Mouse (Mus musculus) brain, embryonic 18.5 days (tissue): ENCODE results near the gene Emc3.
A peak's percentile ranks its signal among the peaks of the same experiment; 100 is the strongest.

Source experiments
- DNase-seq: peaks from one replicate; pipeline ENCODE4 v3.0.0-alpha.2; 2012; ENCODE audit warnings: low read depth, low spot score

Emc3 gene

GRCm38 (mm10) chr6:113495071-113495675 is 36.3 kb downstream of the Emc3 start:
- DNase-seq: no peak

GRCm38 (mm10) chr6:113494258-113494788 is 37.1 kb downstream of the Emc3 start:
- no peak for DNase-seq

DNA sequence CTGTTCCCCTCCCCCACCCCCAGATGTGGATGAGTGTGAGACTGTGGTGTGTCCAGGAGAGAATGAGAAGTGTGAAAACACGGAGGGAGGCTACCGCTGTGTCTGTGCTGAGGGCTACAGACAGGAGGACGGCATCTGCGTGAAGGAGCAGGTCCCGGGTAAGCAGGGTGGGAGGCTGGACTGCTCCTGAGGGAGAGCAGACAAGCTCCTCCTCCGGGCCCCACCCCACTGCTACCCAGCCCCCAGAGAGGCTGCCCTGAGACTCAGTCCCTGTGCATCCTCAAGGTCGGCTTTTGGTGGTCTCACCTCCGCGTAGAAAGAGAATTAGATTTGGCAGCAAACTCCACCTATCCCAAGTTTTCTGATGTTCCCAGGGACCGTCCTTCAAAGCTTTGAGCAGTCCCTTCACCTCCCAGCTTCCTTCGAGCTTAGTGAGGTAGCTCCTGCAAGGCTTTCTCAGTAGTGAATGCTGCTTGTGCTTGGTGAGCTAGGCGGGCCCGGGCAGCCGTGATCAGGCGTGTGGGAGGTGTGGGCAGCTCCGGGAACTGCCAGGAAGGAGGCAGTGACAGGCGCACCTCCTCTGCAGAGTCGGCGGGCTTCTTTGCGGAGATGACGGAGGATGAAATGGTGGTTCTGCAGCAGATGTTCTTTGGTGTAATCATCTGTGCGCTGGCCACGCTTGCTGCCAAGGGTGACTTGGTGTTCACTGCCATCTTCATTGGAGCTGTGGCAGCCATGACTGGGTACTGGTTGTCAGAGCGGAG is 39.2 kb downstream of the Emc3 start:
- DNase-seq: no peak

GRCm38 (mm10) chr6:113489410-113489809 is 42.0 kb downstream of the Emc3 start:
- DNase-seq: no peak

DNA sequence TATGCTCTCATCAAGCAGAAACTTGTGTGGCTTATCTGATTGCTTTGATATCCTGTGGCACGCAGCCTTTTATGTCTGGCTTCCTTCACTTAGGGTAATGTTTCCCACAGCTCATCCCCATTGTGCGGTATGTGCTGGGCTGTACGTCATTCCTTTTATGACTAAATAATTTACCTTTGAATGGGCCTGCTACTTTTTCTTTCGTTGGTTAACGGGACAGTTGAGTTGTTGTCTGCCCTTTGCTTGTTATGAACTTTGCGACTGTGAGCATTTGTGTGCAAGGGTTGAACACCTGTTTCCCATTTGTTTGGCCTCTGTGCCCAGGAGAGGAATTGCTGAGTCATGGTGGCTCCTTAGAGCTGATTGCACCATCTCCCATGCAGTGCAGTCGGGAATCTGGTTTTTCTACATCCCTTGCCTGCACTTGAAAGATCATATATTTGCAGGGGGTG is 44.3 kb downstream of the Emc3 start:
- DNase-seq: no peak

GRCm38 (mm10) chr6:113483729-113484128 is 47.7 kb downstream of the Emc3 start:
- no peak for DNase-seq

DNA sequence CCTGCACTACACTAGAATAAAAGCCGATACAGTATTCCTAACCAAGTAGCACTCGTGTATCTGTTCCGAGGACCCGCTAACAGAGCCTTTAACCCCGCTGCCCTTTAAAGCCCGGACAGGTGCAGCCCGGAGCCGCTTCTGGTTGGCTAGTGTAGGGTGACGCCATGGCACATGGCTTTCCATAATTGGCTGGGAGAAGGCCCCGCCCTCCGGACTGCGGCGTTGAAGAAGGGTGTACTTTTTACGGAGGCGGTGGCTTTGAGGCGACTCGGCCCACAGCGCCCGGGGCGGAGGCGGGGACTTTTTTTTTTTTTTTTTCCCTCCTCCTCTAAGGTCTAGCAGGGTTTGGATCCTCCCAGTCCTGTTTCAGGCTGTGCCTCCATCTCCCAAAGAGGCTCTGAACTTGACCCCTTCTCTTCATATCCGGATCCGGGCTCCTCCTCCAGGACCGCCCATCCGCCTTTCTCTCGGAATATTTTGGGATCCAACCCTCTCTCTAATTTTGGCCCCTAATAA is 48.3 kb downstream of the Emc3 start, which contains the start of gene Creld1:
Creld1 (plus strand) TSS at position 198 of the 516 bp plus-strand sequence.
- DNase-seq: peak; percentile 93

GRCm38 (mm10) chr6:113482477-113483099 is 48.9 kb downstream of the Emc3 start:
- no peak for DNase-seq

GRCm38 (mm10) chr6:113480555-113481373 is 50.7 kb downstream of the Emc3 start:
- DNase-seq: no peak

- DNase-seq: no peak
Measured at GRCm38 (mm10) chr6:113478906-113479305, 52.5 kb downstream of the Emc3 start.

DNA sequence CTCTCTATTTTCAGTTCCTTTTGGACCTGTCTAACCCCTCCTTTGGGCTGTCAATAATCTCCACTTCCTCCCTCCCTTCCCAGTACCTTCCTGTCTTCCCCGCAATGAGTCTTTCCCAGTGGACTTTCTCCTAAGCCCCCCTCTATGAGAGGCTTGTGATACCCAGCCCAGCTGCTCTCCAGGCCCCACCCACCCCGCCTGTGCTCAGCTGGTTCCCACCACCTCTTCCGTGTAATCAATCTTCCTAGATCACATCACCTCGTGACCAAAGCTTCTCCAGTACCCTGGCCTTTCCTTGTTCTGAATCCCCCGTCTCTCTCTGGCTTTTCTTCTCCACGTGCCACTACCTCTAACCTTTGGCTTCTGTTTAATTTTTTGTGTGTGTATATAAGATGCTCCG is 54.1 kb downstream of the Emc3 start:
- no peak for DNase-seq

DNA sequence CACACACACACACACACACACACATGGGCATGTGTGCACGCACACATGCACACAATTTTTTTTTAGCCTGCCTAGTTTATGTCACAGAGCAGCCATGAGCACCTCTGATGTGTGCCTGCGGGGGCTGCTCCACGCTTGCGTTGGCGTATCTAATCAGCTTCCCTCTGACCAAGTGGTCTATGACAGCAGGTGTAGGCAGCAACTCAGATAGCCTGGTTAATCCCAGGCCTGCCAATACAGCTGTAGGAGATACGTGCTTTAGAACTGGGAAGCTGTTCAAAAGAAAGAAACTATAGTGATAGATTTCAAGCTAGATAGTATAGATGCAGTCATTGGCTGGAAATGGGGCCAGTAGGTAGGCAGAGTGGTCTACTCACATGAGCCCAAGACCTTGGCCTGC is 57.7 kb downstream of the Emc3 start:
- no peak for DNase-seq

DNA sequence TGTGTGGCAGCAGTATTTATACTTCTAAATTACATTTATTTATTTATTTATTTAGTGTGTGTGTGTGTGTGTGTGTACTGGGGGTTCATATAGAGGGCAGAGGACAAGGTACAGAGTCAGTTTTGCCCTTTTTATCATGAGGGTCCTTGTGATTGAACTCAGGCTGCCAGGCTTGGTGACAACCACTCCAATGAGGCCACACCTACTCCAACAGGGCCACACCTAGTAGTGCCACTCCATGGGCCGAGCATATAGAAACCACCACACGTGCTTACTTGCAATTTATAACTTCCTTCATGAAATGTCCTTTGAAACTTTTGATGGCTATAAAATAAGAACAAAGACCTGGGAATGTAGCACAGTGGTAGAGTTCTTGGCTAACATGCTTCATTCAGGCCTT is 58.2 kb downstream of the Emc3 start:
- DNase-seq: no peak

GRCm38 (mm10) chr6:113472061-113472460 is 59.4 kb downstream of the Emc3 start:
- DNase-seq: no peak

GRCm38 (mm10) chr6:113471297-113471936 is 60.0 kb downstream of the Emc3 start, which contains the start of gene Il17rc:
TSS of gene Il17rc (plus strand) at chr6:113471427.
- DNase-seq: no peak

DNA sequence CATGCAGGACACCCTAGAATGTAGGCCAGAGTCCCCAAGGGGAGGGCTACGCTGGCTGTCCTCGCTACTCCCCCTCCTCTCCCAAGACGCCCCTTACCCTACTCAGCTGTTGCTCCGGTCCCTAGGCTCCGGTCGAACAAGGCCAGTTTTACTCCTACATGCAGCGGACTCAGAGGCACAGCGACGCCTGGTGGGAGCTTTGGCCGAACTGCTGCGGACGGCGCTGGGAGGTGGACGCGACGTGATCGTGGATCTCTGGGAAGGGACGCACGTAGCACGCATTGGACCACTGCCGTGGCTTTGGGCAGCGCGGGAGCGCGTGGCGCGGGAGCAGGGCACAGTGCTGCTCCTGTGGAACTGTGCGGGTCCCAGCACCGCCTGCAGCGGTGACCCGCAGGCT is 62.0 kb downstream of the Emc3 start:
- no peak for DNase-seq

- DNase-seq: no peak
Measured at GRCm38 (mm10) chr6:113469021-113469420, 62.4 kb downstream of the Emc3 start.

GRCm38 (mm10) chr6:113468512-113468911 is 62.9 kb downstream of the Emc3 start:
- no peak for DNase-seq

GRCm38 (mm10) chr6:113465602-113466001 is 65.8 kb downstream of the Emc3 start:
- no peak for DNase-seq
